Mouse (Mus musculus): ENCODE data around the gene Mfsd6.

DNA sequence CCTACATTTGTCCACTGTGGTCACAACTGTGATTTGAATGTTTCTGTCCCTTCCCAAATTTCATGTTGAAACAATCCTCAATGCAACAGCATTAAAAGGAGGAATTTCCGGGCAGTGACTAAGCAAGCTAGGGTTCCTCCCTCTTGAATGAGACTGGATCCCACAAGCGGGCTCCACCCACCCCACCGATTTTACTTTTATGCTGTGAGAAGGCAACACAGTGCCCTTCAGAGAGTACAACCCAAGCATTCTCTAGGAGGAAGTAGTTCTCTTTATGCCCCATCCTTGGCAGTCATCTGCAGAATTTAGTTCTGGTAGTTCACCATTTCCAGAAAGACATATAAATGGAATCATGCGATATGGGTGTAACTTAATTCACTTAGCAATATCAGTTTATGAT is 6.9 kb upstream of the Mfsd6 start:
- TF ChIP-seq TCF12 (IDR thresholded peaks at IDR 0.05; ENCODE audit: insufficient read depth, poor library complexity, severe bottlenecking) (no peak), USF1 (IDR thresholded peaks at IDR 0.05; ENCODE audit: low read depth) (no peak), POLR2A (IDR thresholded peaks at IDR 0.05; ENCODE audit: insufficient read length, low read depth) (no peak), MYOG (IDR thresholded peaks at IDR 0.05; ENCODE audit: control insufficient read depth in 1 of 3, insufficient read depth in 1 of 3, insufficient read length in 2 of 3, low read depth in 2 of 3) (no peak), MAX (IDR thresholded peaks at IDR 0.05; ENCODE audit: low read depth) (no peak), MYOD1 (IDR thresholded peaks at IDR 0.05; ENCODE audit: control insufficient read depth in 1 of 3, insufficient read length in 2 of 3, low read depth in 2 of 3) (no peak), SRF (IDR thresholded peaks at IDR 0.05; ENCODE audit: control insufficient read depth, insufficient read length, low read depth) (no peak), POLR2AphosphoS2 (IDR thresholded peaks at IDR 0.05; ENCODE audit: insufficient read length, low read depth) (no peak), REST (IDR thresholded peaks at IDR 0.05; ENCODE audit: insufficient read depth, insufficient read length) (no peak), CEBPB (IDR thresholded peaks at IDR 0.05; ENCODE audit: insufficient read depth, poor library complexity, severe bottlenecking) (no peak)

Data from myocyte (in vitro differentiated cells).